Mouse (Mus musculus) liver, embryonic 13.5 days (tissue): Measurements from ENCODE around the gene Vav1. TPM values are rescaled to one million over a fixed set of nuclear protein-coding genes. Genes with fewer than 3 reads are reported as not detected.

ENCODE experiments used
- ATAC-seq: fragments of 200-750 bp; cut with Nextera tagmentation; 2 replicates; pipeline ENCODE4 v1.8.0; 2017; ENCODE audit warnings: low read depth, mild to moderate bottlenecking, moderate number of reproducible peaks, moderate library complexity
- DNase-seq: peaks from one replicate; pipeline ENCODE4 v3.0.0; 2022
- H3K27ac ChIP-seq: fragments of 300-500 bp; sonication (generic); 2 replicates; pipeline ENCODE4 v1.5.1; 2015; ENCODE audit warnings: moderate library complexity, mild to moderate bottlenecking, inconsistent platforms
- H3K27me3 ChIP-seq: fragments of 300-500 bp; sonication (generic); 2 replicates; pipeline ENCODE4 v1.6.1; 2015; ENCODE audit warnings: mild to moderate bottlenecking, inconsistent platforms
- H3K36me3 ChIP-seq: fragments of 300-500 bp; sonication (generic); 2 replicates; pipeline ENCODE4 v1.6.1; 2015; ENCODE audit warnings: mild to moderate bottlenecking, inconsistent platforms
- H3K4me1 ChIP-seq: fragments of 300-500 bp; sonication (generic); replicated peaks from 2 replicates; pipeline ENCODE4 v1.6.1; 2015; ENCODE audit warnings: inconsistent platforms
- H3K4me2 ChIP-seq: fragments of 300-500 bp; sonication (generic); 2 replicates; pipeline ENCODE4 v1.6.1; 2015; ENCODE audit warnings: inconsistent platforms, mild to moderate bottlenecking, moderate library complexity
- H3K4me3 ChIP-seq: fragments of 300-500 bp; sonication (generic); replicated peaks from 2 replicates; pipeline ENCODE4 v1.5.1; 2015; ENCODE audit warnings: mild to moderate bottlenecking, inconsistent platforms
- H3K9ac ChIP-seq: fragments of 300-500 bp; sonication (generic); 2 replicates; pipeline ENCODE4 v1.6.1; 2015; ENCODE audit warnings: mild to moderate bottlenecking, inconsistent platforms
- H3K9me3 ChIP-seq: fragments of 300-500 bp; sonication (generic); replicated peaks from 2 replicates; pipeline ENCODE4 v1.6.1; 2016; ENCODE audit warnings: inconsistent platforms
- WGBS: fragments of 180-500 bp; shearing (Covaris S2); methylation state at CpG from one replicate; pipeline ENCODE4 v1.1.7; 2015; ENCODE audit not compliant: insufficient replicate concordance; 5-methylcytosine and 5-hydroxymethylcytosine counted together
- polyA plus RNA-seq: library from polyadenylated mRNA; unstranded; fragments of >200 nt; fragmentation: Nextera tagmentation; extraction: Ambion mirVana; gene quantifications from 2 replicates; pipeline ENCODE4 v1.2.1, GENCODE M21; 2015

The Vav1 gene
- polyA plus RNA-seq, 1 experiment from 2014 or later = 12.5 TPM

GRCm38 (mm10) chr17:57255354-57255753 is 23.5 kb upstream of the Vav1 start:
- Histone ChIP-seq H3K4me2 (no peak overlapping the region), H3K36me3 (peaks cover 39% of the 10 kb centered on the region), H3K27me3 (peaks cover 9% of the 10 kb centered on the region), H3K27ac (no peak overlapping the region), H3K9ac (no peak overlapping the region), H3K9me3 (no peaks in the 10 kb centered on the region), H3K4me1 (peaks cover 8% of the 10 kb centered on the region), H3K4me3 (no peak overlapping the region)
- DNase-seq (no peak), ATAC-seq (no peak)
- WGBS = 82% methylated on average over 14 of the region's 14 CpGs

DNA sequence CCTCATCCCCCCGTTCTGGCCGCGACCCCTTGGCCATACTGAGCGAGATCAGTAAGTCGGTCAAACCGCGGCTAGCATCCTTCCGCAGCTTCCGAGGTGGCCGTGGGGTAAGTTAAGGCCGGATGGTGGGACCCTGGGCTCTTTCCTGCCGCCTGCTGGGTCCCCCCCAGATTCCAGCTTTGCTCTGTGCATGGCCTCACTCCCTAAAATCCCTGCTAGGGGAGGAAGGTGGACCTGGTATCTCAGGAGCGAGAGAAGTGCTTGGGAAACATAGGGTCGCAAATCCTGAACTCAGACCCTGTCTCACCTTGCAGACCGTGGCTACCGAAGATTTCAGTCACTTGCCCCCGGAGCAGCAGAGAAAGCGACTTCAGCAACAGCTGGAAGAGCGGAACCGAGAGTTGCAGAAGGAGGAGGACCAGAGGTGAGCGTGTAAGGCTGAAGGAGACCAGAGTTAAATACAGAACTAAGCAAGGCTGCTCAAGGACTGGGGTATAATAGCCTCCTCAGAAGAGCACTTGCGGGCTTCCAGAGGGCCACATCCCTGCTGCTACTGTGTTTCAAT is 21.9 kb upstream of the Vav1 start:
- no peak overlapping the region for H3K4me2 ChIP-seq
- DNase-seq = no peak
- no peak overlapping the region for H3K4me3 ChIP-seq
- 86% methylated on average over 22 of the region's 22 CpGs for WGBS
- no peak overlapping the region for H3K9ac ChIP-seq
- no peak overlapping the region for H3K27ac ChIP-seq
- no peaks in the 10 kb centered on the region for H3K27me3 ChIP-seq
- H3K9me3 ChIP-seq = no peaks in the 10 kb centered on the region
- ATAC-seq = no peak
- peaks cover 5% of the 10 kb centered on the region; the same call in 1 of the 2 replicates for H3K4me1 ChIP-seq
- peaks cover 52% of the 10 kb centered on the region for H3K36me3 ChIP-seq

DNA sequence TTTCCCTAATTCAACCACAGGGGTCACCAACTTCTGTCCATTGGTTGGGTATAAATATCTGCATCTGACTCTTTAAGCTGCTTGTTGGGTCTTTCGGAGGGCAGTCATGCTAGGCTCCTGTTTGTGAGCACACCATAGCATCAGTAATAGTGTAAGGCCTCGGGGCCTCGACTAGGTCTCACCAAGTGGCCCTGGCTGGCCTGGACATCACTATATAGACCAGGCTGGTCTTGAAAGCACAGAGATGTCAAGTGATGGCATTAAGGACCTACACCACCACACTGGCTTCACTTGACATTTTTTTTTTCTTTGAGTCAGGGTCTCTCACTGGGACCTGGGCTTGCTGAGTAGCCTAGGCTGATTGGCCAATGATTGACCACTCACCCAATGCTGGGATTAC is 20.7 kb upstream of the Vav1 start:
- no peak overlapping the region for H3K4me2 ChIP-seq
- ATAC-seq = no peak
- WGBS = 67% methylated on average over 3 of the region's 3 CpGs

DNA sequence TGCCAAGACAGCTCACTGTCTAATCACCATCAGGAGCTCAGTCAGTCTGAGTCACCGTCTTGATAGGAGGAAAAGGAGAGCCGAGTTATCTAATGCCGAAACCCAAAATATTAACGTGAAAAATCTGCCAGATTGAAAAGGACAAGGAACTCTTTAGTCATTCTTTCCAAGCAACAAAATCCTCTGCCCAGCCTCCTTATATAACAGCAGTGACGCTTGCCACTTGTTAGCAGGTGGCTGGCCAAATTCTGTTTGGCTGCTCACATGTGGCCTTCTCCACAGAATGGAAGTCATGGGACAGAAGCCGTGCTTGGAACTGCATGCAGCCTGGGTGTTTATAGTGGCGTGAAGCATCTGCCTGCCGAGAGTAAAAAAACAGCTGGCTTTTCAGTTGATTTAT is 19.2 kb upstream of the Vav1 start:
- 77% methylated on average over 8 of the region's 8 CpGs for whole genome bisulfite sequencing
- peaks cover 13% of the 10 kb centered on the region for H3K4me1 ChIP-seq
- no peak for DNase-seq
- no peak overlapping the region for H3K27ac ChIP-seq
- no peak for ATAC-seq
- H3K9ac ChIP-seq = no peak overlapping the region
- H3K9me3 ChIP-seq = no peaks in the 10 kb centered on the region
- no peak overlapping the region for H3K4me2 ChIP-seq
- no peak overlapping the region for H3K4me3 ChIP-seq
- peaks cover 47% of the 10 kb centered on the region for H3K36me3 ChIP-seq
- no peaks in the 10 kb centered on the region for H3K27me3 ChIP-seq

More for the DNA sequence above, 20.7 kb upstream of the Vav1 start:
- Histone ChIP-seq H3K9me3 (no peaks in the 10 kb centered on the region), H3K4me3 (no peak overlapping the region), H3K27me3 (no peaks in the 10 kb centered on the region), H3K27ac (no peak overlapping the region), H3K9ac (no peak overlapping the region), H3K4me1 (peaks cover 5% of the 10 kb centered on the region; the same call in 1 of the 2 replicates), H3K36me3 (peaks cover 57% of the 10 kb centered on the region)
- no peak for DNase-seq

DNA sequence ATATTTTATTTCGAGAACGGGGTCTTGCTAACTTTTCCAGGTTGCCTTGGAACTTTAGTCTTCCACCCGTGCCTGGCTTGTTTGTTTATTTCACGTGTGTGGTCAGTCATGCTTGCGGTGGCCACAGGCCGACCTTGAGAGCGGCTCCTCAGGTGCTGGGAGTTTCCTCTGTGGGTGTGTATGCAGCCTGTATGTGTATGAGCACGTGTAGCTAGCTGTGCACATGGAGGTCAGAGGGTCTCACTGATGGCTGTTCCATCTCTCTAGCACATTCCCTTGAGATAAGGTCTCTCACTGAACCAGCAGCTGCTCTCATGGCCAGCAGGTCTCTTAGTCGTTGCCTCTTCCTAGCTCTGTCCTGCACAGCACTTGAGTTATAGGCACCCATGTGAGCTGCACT is 18.5 kb upstream of the Vav1 start:
- no peak for DNase-seq
- Histone ChIP-seq H3K9me3 (no peaks in the 10 kb centered on the region), H3K9ac (no peak overlapping the region), H3K36me3 (peaks cover 42% of the 10 kb centered on the region), H3K4me2 (no peak overlapping the region), H3K27me3 (no peaks in the 10 kb centered on the region), H3K4me1 (peaks cover 20% of the 10 kb centered on the region), H3K27ac (no peak overlapping the region), H3K4me3 (no peak overlapping the region)
- ATAC-seq = no peak
- WGBS = 80% methylated on average over 9 of the region's 9 CpGs

DNA sequence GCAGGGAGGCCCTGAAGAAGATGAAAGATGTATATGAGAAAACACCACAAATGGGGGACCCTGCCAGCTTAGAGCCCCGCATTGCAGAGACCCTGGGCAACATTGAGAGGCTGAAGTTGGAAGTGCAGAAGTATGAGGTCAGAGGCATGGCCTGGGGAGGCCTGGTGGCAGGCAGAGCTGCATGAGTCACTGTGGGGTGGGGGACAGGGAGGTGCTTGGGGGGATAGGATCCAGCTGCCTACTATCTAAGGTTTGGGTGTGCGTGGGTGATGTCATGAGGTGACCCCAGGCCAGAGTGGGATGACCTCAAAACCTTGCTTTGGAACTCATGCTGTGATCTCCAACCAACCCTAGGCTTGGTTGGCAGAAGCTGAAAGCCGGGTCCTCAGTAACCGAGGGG is 17.6 kb upstream of the Vav1 start:
- no peak overlapping the region for H3K9ac ChIP-seq
- H3K4me3 ChIP-seq = no peak overlapping the region
- WGBS = 82% methylated on average over 4 of the region's 4 CpGs
- ATAC-seq (no peak), DNase-seq (no peak)
- peaks cover 24% of the 10 kb centered on the region for H3K4me1 ChIP-seq
- H3K36me3 ChIP-seq = peaks cover 39% of the 10 kb centered on the region
- H3K4me2 ChIP-seq = no peak overlapping the region
- no peaks in the 10 kb centered on the region for H3K27me3 ChIP-seq
- H3K9me3 ChIP-seq = no peaks in the 10 kb centered on the region
- no peak overlapping the region for H3K27ac ChIP-seq

- Histone ChIP-seq H3K27ac (no peak overlapping the region), H3K9ac (no peak overlapping the region), H3K9me3 (no peaks in the 10 kb centered on the region), H3K4me2 (no peak overlapping the region), H3K36me3 (peaks cover 38% of the 10 kb centered on the region), H3K4me3 (no peak overlapping the region), H3K4me1 (peaks cover 24% of the 10 kb centered on the region), H3K27me3 (no peaks in the 10 kb centered on the region)
- 14% methylated on average over 1 of the region's 1 CpGs for WGBS
- DNase-seq (no peak), ATAC-seq (0 out of 2 replicates have a peak, but pooled peaks have one; percentile 10)
Observed at GRCm38 (mm10) chr17:57261796-57262195, 17.1 kb upstream of the Vav1 start.

DNA sequence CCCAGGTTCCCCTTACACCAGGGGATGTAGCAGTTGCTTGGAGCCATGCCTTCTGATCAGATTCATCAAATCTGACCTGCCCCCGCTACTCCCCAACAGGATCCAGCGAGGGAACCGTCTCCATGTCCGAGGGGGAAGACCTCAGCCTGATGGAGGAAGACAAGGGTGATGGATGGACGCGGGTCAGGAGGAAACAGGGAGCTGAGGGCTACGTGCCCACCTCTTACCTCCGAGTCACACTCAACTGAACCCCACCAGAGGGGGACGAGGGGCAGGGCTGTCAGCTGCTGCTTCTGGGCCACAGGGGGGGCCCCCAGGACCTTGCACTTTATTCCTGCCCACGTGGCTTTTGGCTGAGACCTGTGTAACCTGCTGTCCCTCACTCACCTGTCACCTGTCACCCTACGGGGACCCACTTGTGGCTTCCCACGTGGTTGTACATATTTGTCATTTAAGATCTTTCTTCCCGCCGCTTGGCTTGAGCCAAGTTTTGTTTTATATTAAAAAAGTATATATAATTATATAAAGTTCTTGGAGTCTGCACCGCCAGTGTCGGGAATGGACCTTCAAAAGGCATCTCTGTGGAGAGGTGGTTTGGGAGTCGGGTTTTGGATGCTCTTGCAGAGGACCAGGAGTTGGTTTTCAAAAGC is 15.9 kb upstream of the Vav1 start:
- WGBS = 71% methylated on average over 17 of the region's 17 CpGs
- H3K27me3 ChIP-seq = no peaks in the 10 kb centered on the region
- ATAC-seq (no peak), DNase-seq (no peak)
- no peaks in the 10 kb centered on the region for H3K9me3 ChIP-seq
- H3K4me1 ChIP-seq = peaks cover 24% of the 10 kb centered on the region
- no peak overlapping the region for H3K4me2 ChIP-seq
- H3K36me3 ChIP-seq = peaks cover 28% of the 10 kb centered on the region
- no peak overlapping the region for H3K4me3 ChIP-seq
- no peak overlapping the region for H3K9ac ChIP-seq
- no peak overlapping the region for H3K27ac ChIP-seq

- Histone ChIP-seq H3K9me3 (no peaks in the 10 kb centered on the region), H3K9ac (no peak overlapping the region), H3K4me2 (no peak overlapping the region), H3K27ac (no peak overlapping the region), H3K27me3 (no peaks in the 10 kb centered on the region), H3K4me1 (peaks cover 24% of the 10 kb centered on the region), H3K4me3 (no peak overlapping the region), H3K36me3 (peaks cover 22% of the 10 kb centered on the region)
- DNase-seq (no peak), ATAC-seq (no peak)
- WGBS = 35% methylated on average over 2 of the region's 2 CpGs
Observed at GRCm38 (mm10) chr17:57264164-57264563, 14.7 kb upstream of the Vav1 start.

DNA sequence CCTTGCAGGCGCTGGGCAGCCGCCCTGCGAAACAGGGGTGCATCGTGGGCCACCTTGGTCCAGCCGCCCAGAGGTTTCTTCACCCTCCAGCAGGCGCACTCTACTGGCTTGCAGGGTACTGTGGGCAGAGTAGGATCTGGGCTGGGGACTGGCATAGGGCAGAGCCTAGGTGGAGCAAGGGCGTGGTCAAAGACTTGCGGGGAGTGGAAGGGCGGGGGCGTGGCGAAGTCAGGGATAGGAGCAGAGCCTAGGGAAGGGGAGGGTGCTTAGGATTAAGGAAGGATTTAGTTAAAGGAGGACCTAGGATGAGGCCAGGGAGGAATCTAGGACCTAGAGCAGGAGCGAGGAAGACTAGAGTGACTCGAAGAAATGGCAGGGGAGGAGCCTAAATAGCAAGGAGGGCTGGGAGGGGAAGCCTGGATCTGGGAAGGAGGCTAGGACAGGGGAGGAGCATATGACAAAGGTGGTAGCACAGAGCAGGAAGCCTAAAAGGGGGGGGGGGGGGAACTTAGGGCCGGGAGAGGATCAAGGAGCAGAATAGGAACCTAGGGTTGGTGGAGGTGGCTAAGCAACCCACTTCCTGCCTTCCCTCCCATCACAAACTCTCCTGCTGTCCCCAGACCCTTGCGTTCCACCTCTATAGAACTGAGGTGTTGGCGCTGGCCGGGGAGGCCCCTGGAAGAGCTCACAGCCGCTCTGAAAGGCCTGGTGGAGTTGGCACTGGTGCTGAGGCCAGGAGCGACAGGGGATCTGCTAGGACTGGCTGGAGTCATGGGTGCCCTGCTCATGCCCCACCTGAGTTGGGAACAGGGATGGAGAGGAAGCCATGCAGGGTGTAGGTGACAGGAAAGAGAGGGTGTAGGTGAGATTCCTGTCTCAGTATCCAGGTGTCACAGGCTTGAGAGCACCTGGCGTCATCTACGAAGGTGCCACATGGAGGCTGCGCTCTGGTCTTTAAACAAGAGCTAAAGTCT is 13.6 kb upstream of the Vav1 start:
- no peaks in the 10 kb centered on the region for H3K27me3 ChIP-seq
- 27% methylated on average over 22 of the region's 22 CpGs for WGBS
- DNase-seq = peak; percentile 67
- peak overlapping the region; percentile 36 for H3K4me2 ChIP-seq
- H3K9ac ChIP-seq = no peak overlapping the region
- no peaks in the 10 kb centered on the region for H3K9me3 ChIP-seq
- peaks cover 19% of the 10 kb centered on the region for H3K36me3 ChIP-seq
- peak; percentile 86 for ATAC-seq
- H3K4me1 ChIP-seq = peaks cover 24% of the 10 kb centered on the region
- H3K4me3 ChIP-seq = peak overlapping the region; percentile 3; the same call in 1 of the 2 replicates
- no peak overlapping the region; the same call in 1 of the 2 replicates for H3K27ac ChIP-seq

DNA sequence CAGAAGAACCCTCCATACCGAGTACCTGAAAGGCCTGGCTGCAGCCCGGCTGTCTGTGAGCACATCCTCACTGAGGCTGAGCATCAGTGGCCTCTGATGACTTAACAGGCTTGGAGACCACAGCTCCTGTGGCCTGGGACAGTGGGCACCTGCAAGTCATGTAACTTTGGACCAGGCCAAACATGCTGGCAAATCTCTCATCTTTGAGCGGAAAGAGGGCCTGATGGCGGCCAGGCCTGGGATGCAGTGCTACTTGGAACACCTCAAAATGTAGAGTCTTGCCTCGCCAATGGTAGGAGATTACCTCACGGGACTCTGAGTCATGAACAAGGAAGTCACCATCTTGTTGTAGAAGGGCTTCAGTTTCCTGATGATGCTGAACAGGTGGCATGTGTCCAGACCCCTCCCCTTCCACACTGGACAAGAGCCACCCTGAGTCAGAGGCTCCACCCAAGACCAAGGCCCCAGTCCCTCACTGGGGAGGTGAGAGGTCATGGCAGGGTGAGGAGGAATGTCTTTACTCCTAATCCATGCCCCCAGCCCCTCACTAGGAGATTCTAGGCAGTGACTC is 11.3 kb upstream of the Vav1 start:
- H3K9me3 ChIP-seq = no peaks in the 10 kb centered on the region
- DNase-seq = no peak
- no peak overlapping the region for H3K27ac ChIP-seq
- H3K4me3 ChIP-seq = no peak overlapping the region
- H3K36me3 ChIP-seq = peaks cover 5% of the 10 kb centered on the region
- no peak for ATAC-seq
- 67% methylated on average over 6 of the region's 6 CpGs for WGBS
- no peak overlapping the region for H3K9ac ChIP-seq
- H3K4me1 ChIP-seq = peaks cover 18% of the 10 kb centered on the region
- H3K4me2 ChIP-seq = no peak overlapping the region
- H3K27me3 ChIP-seq = peaks cover 7% of the 10 kb centered on the region; the same call in 1 of the 2 replicates
